Mouse (Mus musculus): ENCODE measurements around the gene Sgca.
"Not testable (repeated sequence)": the region's sequence is repeated elsewhere in the genome, so short reads cannot be mapped to it uniquely, and the experiment has no call there.

The Sgca gene

GRCm38 (mm10) chr11:94976199-94976598 is at the start of gene Sgca:
TSS of gene Sgca (minus strand) at chr11:94976327.
- DNase-seq (ENCODE audit: low spot score in 2 of 2), result no peak

GRCm38 (mm10) chr11:95025227-95026012 is 49.3 kb upstream of the Sgca start:
- no peak for DNase-seq (ENCODE audit: low spot score in 2 of 2)

GRCm38 (mm10) chr11:95024439-95025184 is 48.5 kb upstream of the Sgca start:
- DNase-seq (ENCODE audit: low spot score in 2 of 2), result no peak

- DNase-seq (ENCODE audit: low spot score in 2 of 2), result no peak
Observed at GRCm38 (mm10) chr11:95023481-95023880, 47.4 kb upstream of the Sgca start.

GRCm38 (mm10) chr11:95022237-95022992 is 46.3 kb upstream of the Sgca start:
- DNase-seq (ENCODE audit: low spot score in 2 of 2), result no peak

- no peak for DNase-seq (ENCODE audit: low spot score in 2 of 2)
Observed at GRCm38 (mm10) chr11:95015484-95015883, 39.4 kb upstream of the Sgca start.

- DNase-seq (ENCODE audit: low spot score in 2 of 2), result no peak
Observed at GRCm38 (mm10) chr11:95012487-95012886, 36.4 kb upstream of the Sgca start.

GRCm38 (mm10) chr11:95012075-95012474 is 35.9 kb upstream of the Sgca start:
- no peak for DNase-seq (ENCODE audit: low spot score in 2 of 2)

- DNase-seq (ENCODE audit: low spot score in 2 of 2), result no peak
Observed at GRCm38 (mm10) chr11:95011416-95011815, 35.3 kb upstream of the Sgca start.

GRCm38 (mm10) chr11:95010841-95011403 is 34.8 kb upstream of the Sgca start:
- DNase-seq (ENCODE audit: low spot score in 2 of 2), result not testable (repeated sequence)

GRCm38 (mm10) chr11:95010141-95010739 is 34.1 kb upstream of the Sgca start:
- no peak for DNase-seq (ENCODE audit: low spot score in 2 of 2)

GRCm38 (mm10) chr11:95009629-95010014 is 33.5 kb upstream of the Sgca start, which contains the start of gene Samd14:
TSS of gene Samd14 (plus strand) at chr11:95009879.
- DNase-seq (ENCODE audit: low spot score in 2 of 2), result peak in 1 of 2 experiments; percentile 53

GRCm38 (mm10) chr11:95008661-95009628 is 32.8 kb upstream of the Sgca start:
- DNase-seq (ENCODE audit: low spot score in 2 of 2), result no peak

GRCm38 (mm10) chr11:95007418-95007817 is 31.3 kb upstream of the Sgca start:
- no peak for DNase-seq (ENCODE audit: low spot score in 2 of 2)

- peak; percentile 69 to 75 for DNase-seq (ENCODE audit: low spot score in 2 of 2)
Observed at GRCm38 (mm10) chr11:95006525-95007219, 30.5 kb upstream of the Sgca start.

- no peak for DNase-seq (ENCODE audit: low spot score in 2 of 2)
Observed at GRCm38 (mm10) chr11:95006038-95006437, 29.9 kb upstream of the Sgca start.

- no peak for DNase-seq (ENCODE audit: low spot score in 2 of 2)
Observed at GRCm38 (mm10) chr11:95004937-95005198, 28.7 kb upstream of the Sgca start.

- DNase-seq (ENCODE audit: low spot score in 2 of 2), result no peak
Observed at GRCm38 (mm10) chr11:95004136-95004936, 28.2 kb upstream of the Sgca start.

- DNase-seq (ENCODE audit: low spot score in 2 of 2), result no peak
Observed at GRCm38 (mm10) chr11:95002705-95003104, 26.6 kb upstream of the Sgca start.
